Mouse (Mus musculus): ENCODE measurements around the gene Ky. TPM values are rescaled to one million over a fixed set of nuclear protein-coding genes. Genes with fewer than 3 reads are reported as not detected.

Gene Ky
- polyA plus RNA-seq, 1 experiment from 2014 or later: 1.2 TPM

DNA sequence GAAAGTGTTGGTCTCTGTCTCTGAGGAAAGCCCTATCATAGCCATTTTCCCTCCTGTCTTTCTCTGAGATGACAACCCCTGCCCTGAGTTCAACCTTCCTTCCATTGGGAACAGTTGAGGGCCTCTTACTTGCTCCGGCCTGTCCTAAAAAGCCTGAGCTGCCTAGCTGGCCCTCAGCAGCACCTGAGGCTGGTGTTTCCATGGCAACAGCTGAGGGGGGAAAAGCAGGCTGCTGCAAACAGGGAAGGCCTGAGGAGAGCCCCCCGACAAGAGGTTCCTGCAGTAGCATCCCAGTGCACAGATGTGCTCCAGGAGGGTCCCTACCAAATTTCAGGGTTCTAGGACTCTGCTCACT is 38.2 kb downstream of the Ky start:
- Histone ChIP-seq H3K27ac (ENCODE audit: low read length) (no peak overlapping the region), H3K4me1 (ENCODE audit: control insufficient read depth, insufficient read depth, low read length) (peaks cover 4% of the 10 kb centered on the region; the same call in 1 of the 2 replicates), H3K27me3 (ENCODE audit: control insufficient read depth, insufficient read depth, low read length) (peaks cover 23% of the 10 kb centered on the region), H3K9ac (ENCODE audit: low read length) (no peak overlapping the region), H3K4me3 (ENCODE audit: low read length) (no peak overlapping the region), H3K36me3 (ENCODE audit: control insufficient read depth, insufficient read depth) (no peaks in the 10 kb centered on the region), H3K4me2 (ENCODE audit: low read depth, low read length) (no peak overlapping the region), H3K9me3 (replicated peaks; ENCODE audit: control insufficient read depth, low read length) (no peaks in the 10 kb centered on the region)
- WGBS: 61% methylated on average over 2 of the region's 2 CpGs
- ATAC-seq (replicated peaks; ENCODE audit: extremely low read depth, insufficient read depth, low FRiP score): no peak

- no peaks in the 10 kb centered on the region for H3K9me3 ChIP-seq (replicated peaks; ENCODE audit: control insufficient read depth, low read length)
- peak overlapping the region; percentile 44 for H3K4me3 ChIP-seq (ENCODE audit: low read length)
- peak; percentile 68 for ATAC-seq (replicated peaks; ENCODE audit: extremely low read depth, insufficient read depth, low FRiP score)
- no peak overlapping the region for H3K9ac ChIP-seq (ENCODE audit: low read length)
- peak overlapping the region; percentile 72 for H3K4me2 ChIP-seq (ENCODE audit: low read depth, low read length)
- WGBS: 10% methylated on average over 11 of the region's 11 CpGs
- H3K27me3 ChIP-seq (ENCODE audit: control insufficient read depth, insufficient read depth, low read length): peaks cover 23% of the 10 kb centered on the region
- H3K4me1 ChIP-seq (ENCODE audit: control insufficient read depth, insufficient read depth, low read length): peaks cover 4% of the 10 kb centered on the region; the same call in 1 of the 2 replicates
- no peak overlapping the region for H3K27ac ChIP-seq (ENCODE audit: low read length)
- H3K36me3 ChIP-seq (ENCODE audit: control insufficient read depth, insufficient read depth): no peaks in the 10 kb centered on the region
Measured at GRCm38 (mm10) chr9:102544116-102544772, 38.7 kb downstream of the Ky start.

DNA sequence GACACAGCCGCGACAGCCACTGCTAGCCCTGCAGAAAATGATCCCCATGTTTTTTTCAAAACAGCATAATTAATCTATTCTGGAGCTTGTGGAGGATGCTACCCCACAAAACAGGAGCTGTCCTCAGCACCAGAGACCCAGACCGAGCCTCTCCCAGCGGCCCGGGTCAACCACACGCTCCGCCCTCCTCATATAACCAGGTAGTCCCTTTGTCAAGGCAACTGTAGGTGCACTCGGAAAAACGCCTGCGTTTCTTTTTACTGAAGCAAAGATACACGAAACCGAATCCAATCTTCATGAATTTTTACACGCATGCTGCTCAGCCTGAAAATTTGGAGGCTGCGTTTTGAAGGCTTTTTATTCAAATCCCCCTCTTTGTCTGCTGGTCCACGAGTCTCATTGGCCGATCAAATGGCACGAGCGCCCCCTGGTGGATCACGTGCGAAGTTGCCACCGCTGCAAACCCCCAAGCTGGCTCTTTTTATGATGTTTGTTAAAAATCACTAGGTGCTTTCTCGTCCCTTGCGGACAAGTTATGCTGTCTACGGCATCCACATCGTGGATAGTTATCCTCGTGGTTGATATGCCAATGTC is 39.3 kb downstream of the Ky start:
- peak overlapping the region; percentile 44 for H3K4me3 ChIP-seq (ENCODE audit: low read length)
- no peaks in the 10 kb centered on the region for H3K36me3 ChIP-seq (ENCODE audit: control insufficient read depth, insufficient read depth)
- ATAC-seq (replicated peaks; ENCODE audit: extremely low read depth, insufficient read depth, low FRiP score): peak; percentile 65
- no peaks in the 10 kb centered on the region for H3K9me3 ChIP-seq (replicated peaks; ENCODE audit: control insufficient read depth, low read length)
- H3K4me2 ChIP-seq (ENCODE audit: low read depth, low read length): peak overlapping the region; percentile 72
- WGBS: 1% methylated on average over 26 of the region's 26 CpGs
- H3K27ac ChIP-seq (ENCODE audit: low read length): no peak overlapping the region
- peaks cover 23% of the 10 kb centered on the region for H3K27me3 ChIP-seq (ENCODE audit: control insufficient read depth, insufficient read depth, low read length)
- peak overlapping the region; percentile 42; the same call in 1 of the 2 replicates for H3K9ac ChIP-seq (ENCODE audit: low read length)
- peaks cover 4% of the 10 kb centered on the region; the same call in 1 of the 2 replicates for H3K4me1 ChIP-seq (ENCODE audit: control insufficient read depth, insufficient read depth, low read length)

DNA sequence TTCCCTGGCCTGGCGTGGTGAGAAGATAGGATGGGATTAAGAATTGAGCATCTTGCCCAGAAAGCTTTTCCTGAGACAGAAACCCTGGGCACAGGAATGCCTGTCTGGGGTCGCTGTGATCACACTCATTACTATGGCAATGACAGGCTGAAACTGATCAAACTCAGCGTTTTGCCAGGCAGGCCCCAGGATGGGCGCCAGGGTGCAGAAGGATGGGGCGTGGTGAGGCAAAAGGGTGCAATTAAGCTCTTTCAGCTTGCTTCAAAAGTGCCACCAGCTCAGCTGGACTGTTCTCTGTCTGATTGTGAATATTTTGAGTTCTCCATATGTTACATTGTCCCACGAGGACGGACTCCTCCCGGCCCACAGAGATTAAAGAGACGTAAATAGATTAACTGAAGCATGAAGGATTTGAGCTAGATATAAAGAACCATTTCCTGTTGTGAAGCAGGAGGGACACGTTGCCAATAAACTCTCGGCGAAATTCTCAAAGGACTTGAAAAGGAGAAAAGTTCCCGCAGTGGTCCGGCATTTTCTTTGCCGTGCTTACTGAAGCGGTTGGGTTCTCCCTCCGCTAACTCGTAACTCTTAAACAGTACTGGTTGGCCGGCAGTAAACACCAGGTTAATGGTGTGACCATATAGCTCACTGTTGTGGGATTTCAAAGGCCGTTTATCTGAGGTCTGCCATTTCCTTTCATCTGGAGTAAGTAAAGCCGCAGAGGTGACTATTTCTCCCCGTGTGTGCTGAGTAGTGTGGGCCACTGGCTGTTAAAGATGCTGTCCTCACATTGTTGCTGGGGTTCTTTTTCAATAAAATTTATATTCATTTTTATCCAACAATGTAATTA is 40.1 kb downstream of the Ky start:
- Histone ChIP-seq H3K9ac (ENCODE audit: low read length) (no peak overlapping the region), H3K27me3 (ENCODE audit: control insufficient read depth, insufficient read depth, low read length) (peaks cover 20% of the 10 kb centered on the region), H3K9me3 (replicated peaks; ENCODE audit: control insufficient read depth, low read length) (no peaks in the 10 kb centered on the region), H3K4me3 (ENCODE audit: low read length) (no peak overlapping the region), H3K27ac (ENCODE audit: low read length) (no peak overlapping the region), H3K4me2 (ENCODE audit: low read depth, low read length) (peak overlapping the region; percentile 72; the same call in 1 of the 2 replicates), H3K36me3 (ENCODE audit: control insufficient read depth, insufficient read depth) (no peaks in the 10 kb centered on the region), H3K4me1 (ENCODE audit: control insufficient read depth, insufficient read depth, low read length) (peaks cover 4% of the 10 kb centered on the region; the same call in 1 of the 2 replicates)
- 44% methylated on average over 22 of the region's 22 CpGs for WGBS
- ATAC-seq (replicated peaks; ENCODE audit: extremely low read depth, insufficient read depth, low FRiP score): no peak

GRCm38 (mm10) chr9:102546256-102547027 is 40.9 kb downstream of the Ky start:
- Histone ChIP-seq H3K4me2 (ENCODE audit: low read depth, low read length) (no peak overlapping the region), H3K9me3 (replicated peaks; ENCODE audit: control insufficient read depth, low read length) (no peaks in the 10 kb centered on the region), H3K27me3 (ENCODE audit: control insufficient read depth, insufficient read depth, low read length) (peaks cover 20% of the 10 kb centered on the region), H3K27ac (ENCODE audit: low read length) (no peak overlapping the region), H3K36me3 (ENCODE audit: control insufficient read depth, insufficient read depth) (no peaks in the 10 kb centered on the region), H3K4me1 (ENCODE audit: control insufficient read depth, insufficient read depth, low read length) (peaks cover 4% of the 10 kb centered on the region; the same call in 1 of the 2 replicates), H3K9ac (ENCODE audit: low read length) (no peak overlapping the region), H3K4me3 (ENCODE audit: low read length) (no peak overlapping the region)
- no peak for ATAC-seq (replicated peaks; ENCODE audit: extremely low read depth, insufficient read depth, low FRiP score)
- WGBS: 70% methylated on average over 20 of the region's 20 CpGs

- 75% methylated on average over 7 of the region's 7 CpGs for WGBS
- no peak overlapping the region for H3K9ac ChIP-seq (ENCODE audit: low read length)
- H3K27ac ChIP-seq (ENCODE audit: low read length): no peak overlapping the region
- ATAC-seq (replicated peaks; ENCODE audit: extremely low read depth, insufficient read depth, low FRiP score): no peak
- peaks cover 20% of the 10 kb centered on the region for H3K27me3 ChIP-seq (ENCODE audit: control insufficient read depth, insufficient read depth, low read length)
- no peaks in the 10 kb centered on the region for H3K36me3 ChIP-seq (ENCODE audit: control insufficient read depth, insufficient read depth)
- no peaks in the 10 kb centered on the region for H3K9me3 ChIP-seq (replicated peaks; ENCODE audit: control insufficient read depth, low read length)
- H3K4me1 ChIP-seq (ENCODE audit: control insufficient read depth, insufficient read depth, low read length): peaks cover 4% of the 10 kb centered on the region; the same call in 1 of the 2 replicates
- H3K4me2 ChIP-seq (ENCODE audit: low read depth, low read length): no peak overlapping the region
- H3K4me3 ChIP-seq (ENCODE audit: low read length): no peak overlapping the region
Measured at GRCm38 (mm10) chr9:102547028-102547354, 41.4 kb downstream of the Ky start.

- 70% methylated on average over 8 of the region's 8 CpGs for WGBS
- Histone ChIP-seq H3K36me3 (ENCODE audit: control insufficient read depth, insufficient read depth) (no peaks in the 10 kb centered on the region), H3K4me2 (ENCODE audit: low read depth, low read length) (no peak overlapping the region), H3K27me3 (ENCODE audit: control insufficient read depth, insufficient read depth, low read length) (peaks cover 17% of the 10 kb centered on the region), H3K9ac (ENCODE audit: low read length) (no peak overlapping the region), H3K4me3 (ENCODE audit: low read length) (no peak overlapping the region), H3K9me3 (replicated peaks; ENCODE audit: control insufficient read depth, low read length) (no peaks in the 10 kb centered on the region), H3K27ac (ENCODE audit: low read length) (no peak overlapping the region), H3K4me1 (ENCODE audit: control insufficient read depth, insufficient read depth, low read length) (peaks cover 2% of the 10 kb centered on the region; the same call in 1 of the 2 replicates)
- no peak for ATAC-seq (replicated peaks; ENCODE audit: extremely low read depth, insufficient read depth, low FRiP score)
Measured at GRCm38 (mm10) chr9:102549211-102549610, 43.7 kb downstream of the Ky start.

DNA sequence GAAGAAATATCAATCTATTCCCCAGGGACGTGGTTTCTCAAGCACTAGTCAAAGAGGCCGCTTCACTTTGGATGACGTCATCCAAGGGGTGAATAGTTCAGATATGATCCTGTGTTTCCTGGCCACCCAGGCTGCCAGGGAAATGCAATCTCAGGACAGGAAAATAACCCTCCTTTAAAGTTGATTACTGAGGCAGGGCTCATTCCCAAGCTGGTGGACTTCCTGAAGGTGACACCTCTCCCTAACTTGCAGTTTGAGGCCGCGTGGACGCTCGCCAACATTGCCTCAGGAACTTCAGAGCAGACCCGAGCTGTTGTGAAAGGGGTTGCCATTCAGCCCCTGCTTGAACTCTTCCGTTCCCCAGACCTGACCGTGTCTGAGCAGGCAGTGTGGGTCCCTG is 46.2 kb downstream of the Ky start:
- no peaks in the 10 kb centered on the region for H3K36me3 ChIP-seq (ENCODE audit: control insufficient read depth, insufficient read depth)
- ATAC-seq (replicated peaks; ENCODE audit: extremely low read depth, insufficient read depth, low FRiP score): no peak
- H3K4me1 ChIP-seq (ENCODE audit: control insufficient read depth, insufficient read depth, low read length): no peaks in the 10 kb centered on the region

More for the DNA sequence above, 46.2 kb downstream of the Ky start:
- 34% methylated on average over 10 of the region's 10 CpGs for WGBS
- Histone ChIP-seq H3K4me2 (ENCODE audit: low read depth, low read length) (no peak overlapping the region), H3K27me3 (ENCODE audit: control insufficient read depth, insufficient read depth, low read length) (peaks cover 6% of the 10 kb centered on the region), H3K9me3 (replicated peaks; ENCODE audit: control insufficient read depth, low read length) (no peaks in the 10 kb centered on the region), H3K27ac (ENCODE audit: low read length) (no peak overlapping the region), H3K9ac (ENCODE audit: low read length) (no peak overlapping the region), H3K4me3 (ENCODE audit: low read length) (no peak overlapping the region)

Data from heart, embryonic 16.5 days (tissue).